Mouse (Mus musculus): Measurements from ENCODE around the gene Tmem179. TPM values are rescaled to one million over a fixed set of nuclear protein-coding genes. Genes with fewer than 3 reads are reported as not detected.

Tmem179 gene
- polyA plus RNA-seq, 1 experiment from 2014 or later = not detected

- no peaks in the 10 kb centered on the region for H3K36me3 ChIP-seq (ENCODE audit: inconsistent target)
- WGBS (ENCODE audit: missing documents) = 83% methylated on average over 12 of the region's 12 CpGs
- H3K4me3 ChIP-seq (ENCODE audit: inconsistent target) = no peak overlapping the region
- H3K79me2 ChIP-seq (ENCODE audit: inconsistent target) = no peaks in the 10 kb centered on the region
- H3K27ac ChIP-seq = no peak overlapping the region
These were observed 28.6 kb upstream of the Tmem179 start for GRCm38 (mm10) chr12:112544946-112545701.

- WGBS (ENCODE audit: missing documents) = 90% methylated on average over 7 of the region's 9 CpGs
- no peak overlapping the region for H3K4me3 ChIP-seq (ENCODE audit: inconsistent target)
- no peaks in the 10 kb centered on the region for H3K36me3 ChIP-seq (ENCODE audit: inconsistent target)
- no peaks in the 10 kb centered on the region for H3K79me2 ChIP-seq (ENCODE audit: inconsistent target)
- no peak overlapping the region for H3K27ac ChIP-seq
These were observed 27.4 kb upstream of the Tmem179 start for GRCm38 (mm10) chr12:112543941-112544340.

DNA sequence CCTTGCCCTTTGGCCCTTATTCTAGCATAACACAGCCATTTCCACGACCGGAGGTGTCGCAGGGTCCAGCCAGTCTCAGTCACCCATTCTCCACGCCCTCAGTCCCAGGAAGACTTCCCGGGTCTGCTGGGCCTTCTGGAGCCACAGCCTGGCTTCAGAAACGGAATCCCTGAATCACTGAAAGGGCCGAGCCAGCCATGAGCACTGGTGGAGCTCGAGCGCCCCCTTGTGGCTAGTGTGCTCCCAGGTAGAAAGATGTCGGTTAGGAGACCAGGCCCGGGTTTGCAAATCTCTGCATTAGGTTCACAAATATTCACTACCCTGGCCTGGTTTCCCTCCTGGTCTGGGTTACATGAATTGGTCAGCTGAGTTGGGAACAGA is 26.4 kb upstream of the Tmem179 start:
- 7% methylated on average over 11 of the region's 11 CpGs for WGBS (ENCODE audit: missing documents)
- Histone ChIP-seq H3K27ac (no peak overlapping the region), H3K36me3 (ENCODE audit: inconsistent target) (no peaks in the 10 kb centered on the region), H3K79me2 (ENCODE audit: inconsistent target) (no peaks in the 10 kb centered on the region), H3K4me3 (ENCODE audit: inconsistent target) (no peak overlapping the region)

GRCm38 (mm10) chr12:112542257-112542919 is 25.8 kb upstream of the Tmem179 start:
- no peak overlapping the region for H3K27ac ChIP-seq
- no peak overlapping the region for H3K4me3 ChIP-seq (ENCODE audit: inconsistent target)
- 79% methylated on average over 13 of the region's 13 CpGs for WGBS (ENCODE audit: missing documents)
- no peaks in the 10 kb centered on the region for H3K79me2 ChIP-seq (ENCODE audit: inconsistent target)
- no peaks in the 10 kb centered on the region for H3K36me3 ChIP-seq (ENCODE audit: inconsistent target)

DNA sequence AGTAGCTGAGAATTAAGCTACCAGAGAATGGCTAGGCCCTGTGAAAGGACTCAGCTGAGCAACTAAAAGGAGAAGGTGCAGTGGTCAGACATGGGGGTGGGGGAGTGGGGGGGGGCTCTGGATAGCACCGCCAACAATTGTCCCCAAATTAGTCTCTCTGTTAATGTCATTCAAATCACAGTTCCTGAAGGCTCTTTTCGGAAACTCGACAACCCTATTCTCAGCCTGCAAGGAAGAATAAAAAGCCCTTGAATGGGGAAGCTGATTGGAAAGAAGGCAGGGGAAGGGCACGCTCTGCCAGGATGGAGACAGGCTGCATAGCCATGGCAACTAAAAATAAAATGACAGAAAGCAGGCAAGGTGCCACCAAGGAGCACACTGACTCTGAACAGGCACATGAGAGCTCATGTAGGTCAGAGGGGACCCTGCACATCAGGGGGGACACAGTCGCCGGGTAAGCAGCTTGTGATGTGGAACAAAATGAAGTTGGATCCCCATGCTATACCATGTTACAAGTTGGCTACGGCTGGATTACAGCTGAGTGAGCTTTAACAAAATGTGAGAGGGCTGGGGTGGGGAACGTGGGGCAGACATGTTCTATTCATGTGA is 25.0 kb upstream of the Tmem179 start:
- no peak overlapping the region for H3K27ac ChIP-seq
- H3K79me2 ChIP-seq (ENCODE audit: inconsistent target) = no peaks in the 10 kb centered on the region
- H3K4me3 ChIP-seq (ENCODE audit: inconsistent target) = no peak overlapping the region
- 89% methylated on average over 8 of the region's 8 CpGs for WGBS (ENCODE audit: missing documents)
- no peaks in the 10 kb centered on the region for H3K36me3 ChIP-seq (ENCODE audit: inconsistent target)

- 94% methylated on average over 12 of the region's 12 CpGs for WGBS (ENCODE audit: missing documents)
These were observed 23.8 kb upstream of the Tmem179 start for GRCm38 (mm10) chr12:112540321-112540720.

DNA sequence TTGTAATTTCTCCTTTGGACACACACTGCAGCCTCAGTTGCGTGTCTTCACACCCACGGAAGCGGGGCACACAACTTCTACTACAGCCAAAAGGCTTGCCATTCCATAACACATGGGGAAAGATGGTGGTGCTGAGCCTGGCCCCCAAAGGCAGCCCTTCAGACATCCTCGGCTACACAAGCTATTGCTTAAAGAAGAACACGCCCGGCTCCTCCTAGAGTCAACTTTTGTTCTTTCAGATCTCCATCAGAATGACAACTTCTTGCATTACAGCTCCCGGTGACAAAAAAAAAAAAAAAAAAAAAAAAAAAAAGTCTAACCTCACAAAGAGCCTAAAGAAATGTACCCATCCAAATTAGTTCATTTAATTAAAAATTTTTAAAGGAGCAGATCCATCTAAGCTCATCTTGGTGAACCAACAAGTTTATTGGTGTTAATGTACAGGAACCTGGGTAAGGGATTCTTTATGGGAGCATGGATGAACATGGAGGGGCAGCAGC is 23.0 kb upstream of the Tmem179 start:
- H3K27ac ChIP-seq = no peak overlapping the region
- H3K36me3 ChIP-seq (ENCODE audit: inconsistent target) = no peaks in the 10 kb centered on the region
- 93% methylated on average over 7 of the region's 7 CpGs for whole genome bisulfite sequencing (ENCODE audit: missing documents)
- no peaks in the 10 kb centered on the region for H3K79me2 ChIP-seq (ENCODE audit: inconsistent target)
- no peak overlapping the region for H3K4me3 ChIP-seq (ENCODE audit: inconsistent target)

More at GRCm38 (mm10) chr12:112540321-112540720, 23.8 kb upstream of the Tmem179 start:
- Histone ChIP-seq H3K27ac (no peak overlapping the region), H3K36me3 (ENCODE audit: inconsistent target) (no peaks in the 10 kb centered on the region), H3K79me2 (ENCODE audit: inconsistent target) (no peaks in the 10 kb centered on the region), H3K4me3 (ENCODE audit: inconsistent target) (no peak overlapping the region)

- Histone ChIP-seq H3K4me3 (ENCODE audit: inconsistent target) (no peak overlapping the region), H3K79me2 (ENCODE audit: inconsistent target) (no peaks in the 10 kb centered on the region), H3K27ac (no peak overlapping the region), H3K36me3 (ENCODE audit: inconsistent target) (no peaks in the 10 kb centered on the region)
- 66% methylated on average over 9 of the region's 9 CpGs for WGBS (ENCODE audit: missing documents)
These were observed 21.8 kb upstream of the Tmem179 start for GRCm38 (mm10) chr12:112538356-112538755.

DNA sequence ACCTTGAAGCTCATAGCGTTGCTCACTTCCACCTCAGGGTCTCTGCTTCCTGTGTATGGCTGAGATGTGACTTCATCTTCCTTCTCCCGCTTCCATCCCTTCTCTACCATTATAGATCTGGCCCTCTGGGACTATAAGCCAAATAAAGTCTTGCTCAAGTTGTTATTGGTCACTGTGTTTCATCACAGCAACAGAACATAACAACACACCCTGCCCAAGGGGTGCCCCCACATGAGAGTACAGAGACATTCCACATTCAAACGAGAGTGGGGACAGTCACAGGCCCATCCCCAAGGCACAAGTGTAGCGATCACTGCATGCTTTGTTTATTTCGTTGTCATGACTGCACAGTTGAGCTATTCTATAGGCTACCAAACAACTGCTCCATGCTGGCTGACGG is 20.7 kb upstream of the Tmem179 start:
- H3K36me3 ChIP-seq (ENCODE audit: inconsistent target) = no peaks in the 10 kb centered on the region
- 73% methylated on average over 6 of the region's 6 CpGs for WGBS (ENCODE audit: missing documents)
- no peak overlapping the region for H3K4me3 ChIP-seq (ENCODE audit: inconsistent target)
- no peak overlapping the region for H3K27ac ChIP-seq
- no peaks in the 10 kb centered on the region for H3K79me2 ChIP-seq (ENCODE audit: inconsistent target)

GRCm38 (mm10) chr12:112533758-112534157 is 17.2 kb upstream of the Tmem179 start:
- H3K27ac ChIP-seq = no peak overlapping the region
- 74% methylated on average over 4 of the region's 4 CpGs for WGBS (ENCODE audit: missing documents)
- H3K79me2 ChIP-seq (ENCODE audit: inconsistent target) = no peaks in the 10 kb centered on the region
- H3K36me3 ChIP-seq (ENCODE audit: inconsistent target) = no peaks in the 10 kb centered on the region
- no peak overlapping the region for H3K4me3 ChIP-seq (ENCODE audit: inconsistent target)

- H3K4me3 ChIP-seq (ENCODE audit: inconsistent target) = no peak overlapping the region
- WGBS (ENCODE audit: missing documents) = 23% methylated on average over 4 of the region's 4 CpGs
- no peak overlapping the region for H3K27ac ChIP-seq
- no peaks in the 10 kb centered on the region for H3K79me2 ChIP-seq (ENCODE audit: inconsistent target)
- H3K36me3 ChIP-seq (ENCODE audit: inconsistent target) = no peaks in the 10 kb centered on the region
These were observed 1.6 kb upstream of the Tmem179 start for GRCm38 (mm10) chr12:112518105-112518504.

- Histone ChIP-seq H3K4me3 (ENCODE audit: inconsistent target) (no peak overlapping the region), H3K27ac (no peak overlapping the region), H3K36me3 (ENCODE audit: inconsistent target) (no peaks in the 10 kb centered on the region), H3K79me2 (ENCODE audit: inconsistent target) (no peaks in the 10 kb centered on the region)
- WGBS (ENCODE audit: missing documents) = 63% methylated on average over 3 of the region's 3 CpGs
These were observed 1.6 kb downstream of the Tmem179 start for GRCm38 (mm10) chr12:112514897-112515296.

- Histone ChIP-seq H3K79me2 (ENCODE audit: inconsistent target) (no peaks in the 10 kb centered on the region), H3K36me3 (ENCODE audit: inconsistent target) (no peaks in the 10 kb centered on the region), H3K4me3 (ENCODE audit: inconsistent target) (no peak overlapping the region), H3K27ac (no peak overlapping the region)
- WGBS (ENCODE audit: missing documents) = 5% methylated on average over 58 of the region's 62 CpGs
These were observed 5.7 kb downstream of the Tmem179 start for GRCm38 (mm10) chr12:112510733-112511372.

DNA sequence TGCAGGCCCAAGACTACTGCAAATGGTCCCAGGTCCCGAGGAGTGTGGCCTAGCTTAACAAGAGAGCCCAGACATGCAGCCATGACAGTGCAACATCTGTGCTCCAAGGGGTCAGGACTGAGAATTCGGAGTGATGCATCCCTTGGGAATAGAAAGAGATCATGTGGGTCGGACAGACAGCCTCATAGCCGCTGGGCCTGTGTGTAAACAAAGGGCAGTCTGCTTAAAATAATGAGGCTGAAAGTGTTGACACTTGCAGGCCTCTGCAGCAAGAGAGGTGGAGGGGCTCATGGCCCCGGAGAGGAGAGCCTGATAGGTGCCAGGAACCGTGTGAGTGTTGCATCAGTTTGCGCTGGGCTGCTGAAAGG is 6.2 kb downstream of the Tmem179 start:
- H3K4me3 ChIP-seq (ENCODE audit: inconsistent target) = no peak overlapping the region
- WGBS (ENCODE audit: missing documents) = 42% methylated on average over 7 of the region's 7 CpGs
- H3K27ac ChIP-seq = no peak overlapping the region
- no peaks in the 10 kb centered on the region for H3K79me2 ChIP-seq (ENCODE audit: inconsistent target)
- no peaks in the 10 kb centered on the region for H3K36me3 ChIP-seq (ENCODE audit: inconsistent target)

DNA sequence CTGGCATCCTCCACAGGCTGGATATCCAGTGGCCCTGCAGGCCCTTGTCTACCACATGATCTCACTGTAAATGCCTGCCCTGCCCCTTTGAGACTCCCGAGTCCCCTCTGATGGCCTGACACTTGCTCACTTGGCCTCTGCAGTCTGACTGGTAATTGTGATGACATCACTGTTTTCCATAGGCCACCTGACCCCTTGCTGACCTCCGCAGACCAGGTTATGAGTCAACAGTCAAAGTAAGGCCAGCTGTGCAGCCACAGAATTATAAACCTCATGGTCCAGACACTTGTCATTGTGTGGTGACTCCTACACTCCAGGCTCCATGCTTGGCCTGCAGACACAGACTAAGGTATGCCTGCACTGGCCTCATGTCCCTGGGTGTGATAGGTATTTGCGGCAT is 8.6 kb downstream of the Tmem179 start:
- Histone ChIP-seq H3K27ac (no peak overlapping the region), H3K36me3 (ENCODE audit: inconsistent target) (no peaks in the 10 kb centered on the region), H3K79me2 (ENCODE audit: inconsistent target) (no peaks in the 10 kb centered on the region), H3K4me3 (ENCODE audit: inconsistent target) (no peak overlapping the region)
- 73% methylated on average over 3 of the region's 3 CpGs for WGBS (ENCODE audit: missing documents)

All from macrophage (primary cell).